Mouse (Mus musculus) myocyte (in vitro differentiated cells): ENCODE measurements around the gene Hsd11b1.
A peak's percentile ranks its signal among the peaks of the same experiment; 100 is the strongest.

Experiments
- CEBPB ChIP-seq: IDR thresholded peaks from 2 replicates; pipeline ENCODE4 v1.6.1; 2011; ENCODE audit warnings: mild to moderate bottlenecking, moderate library complexity; ENCODE audit not compliant: poor library complexity, insufficient read depth, severe bottlenecking
- E2F4 ChIP-seq: IDR thresholded peaks from one replicate; pipeline ENCODE4 v1.6.1; 2011; ENCODE audit warnings: mild to moderate bottlenecking, control low read depth, moderate library complexity; ENCODE audit not compliant: insufficient read depth
- MAX ChIP-seq: IDR thresholded peaks from one replicate; pipeline ENCODE4 v1.6.1; 2011; ENCODE audit warnings: low read depth, mild to moderate bottlenecking, control low read depth
- MYOD1 ChIP-seq, 3 experiments: IDR thresholded peaks; one replicate each; pipeline ENCODE4 v1.6.1; 2011; ENCODE audit warnings: control low read depth in 2 of 3, low read depth in 2 of 3, mild to moderate bottlenecking in 2 of 3, moderate library complexity in 1 of 3; ENCODE audit not compliant: insufficient read length in 2 of 3, control insufficient read depth in 1 of 3
- MYOG ChIP-seq, 3 experiments: IDR thresholded peaks; one replicate each; pipeline ENCODE4 v1.6.1; 2011; ENCODE audit warnings: control low read depth in 2 of 3, low read depth in 2 of 3, mild to moderate bottlenecking in 2 of 3; ENCODE audit not compliant: insufficient read length in 2 of 3, control insufficient read depth in 1 of 3, insufficient read depth in 1 of 3
- POLR2A ChIP-seq: IDR thresholded peaks from one replicate; pipeline ENCODE4 v1.6.1; 2011; ENCODE audit warnings: low read depth, mild to moderate bottlenecking, control low read depth, moderate library complexity; ENCODE audit not compliant: insufficient read length
- POLR2AphosphoS2 ChIP-seq: IDR thresholded peaks from one replicate; pipeline ENCODE4 v1.6.1; 2011; ENCODE audit warnings: low read depth, control low read depth; ENCODE audit not compliant: insufficient read length
- REST ChIP-seq: IDR thresholded peaks from one replicate; pipeline ENCODE4 v1.6.1; 2011; ENCODE audit warnings: mild to moderate bottlenecking, control low read depth, moderate library complexity; ENCODE audit not compliant: insufficient read depth, insufficient read length
- SRF ChIP-seq: IDR thresholded peaks from one replicate; pipeline ENCODE4 v1.6.1; 2011; ENCODE audit warnings: low read depth; ENCODE audit not compliant: control insufficient read depth, insufficient read length
- TCF12 ChIP-seq: IDR thresholded peaks from one replicate; pipeline ENCODE4 v1.6.1; 2011; ENCODE audit warnings: mild to moderate bottlenecking, control low read depth; ENCODE audit not compliant: poor library complexity, insufficient read depth, severe bottlenecking
- USF1 ChIP-seq: IDR thresholded peaks from one replicate; pipeline ENCODE4 v1.6.1; 2011; ENCODE audit warnings: low read depth, mild to moderate bottlenecking, control low read depth, moderate library complexity

GRCm38 (mm10) chr1:193195169-193195810 is 68.6 kb downstream of the Hsd11b1 start:
- TF ChIP-seq POLR2AphosphoS2 = no peak
- TF ChIP-seq POLR2A = peak; percentile 21
- no peak for TF ChIP-seq E2F4
- no peak for TF ChIP-seq REST
- no peak for TF ChIP-seq TCF12
- TF ChIP-seq MYOD1 (IDR thresholded peaks at IDR 0.05; ENCODE audit: control insufficient read depth in 1 of 3, insufficient read length in 2 of 3, low read depth in 2 of 3) = no peak
- peak; percentile 77; the same call in 1 of the 2 replicates for TF ChIP-seq CEBPB
- TF ChIP-seq SRF = no peak
- TF ChIP-seq USF1 = no peak
- TF ChIP-seq MAX = no peak
- no peak for TF ChIP-seq MYOG (IDR thresholded peaks at IDR 0.05; ENCODE audit: control insufficient read depth in 1 of 3, insufficient read depth in 1 of 3, insufficient read length in 2 of 3, low read depth in 2 of 3)
